Comparison of ENCODE assay signal across 7 mouse cellular contexts in the genomic region with DNA sequence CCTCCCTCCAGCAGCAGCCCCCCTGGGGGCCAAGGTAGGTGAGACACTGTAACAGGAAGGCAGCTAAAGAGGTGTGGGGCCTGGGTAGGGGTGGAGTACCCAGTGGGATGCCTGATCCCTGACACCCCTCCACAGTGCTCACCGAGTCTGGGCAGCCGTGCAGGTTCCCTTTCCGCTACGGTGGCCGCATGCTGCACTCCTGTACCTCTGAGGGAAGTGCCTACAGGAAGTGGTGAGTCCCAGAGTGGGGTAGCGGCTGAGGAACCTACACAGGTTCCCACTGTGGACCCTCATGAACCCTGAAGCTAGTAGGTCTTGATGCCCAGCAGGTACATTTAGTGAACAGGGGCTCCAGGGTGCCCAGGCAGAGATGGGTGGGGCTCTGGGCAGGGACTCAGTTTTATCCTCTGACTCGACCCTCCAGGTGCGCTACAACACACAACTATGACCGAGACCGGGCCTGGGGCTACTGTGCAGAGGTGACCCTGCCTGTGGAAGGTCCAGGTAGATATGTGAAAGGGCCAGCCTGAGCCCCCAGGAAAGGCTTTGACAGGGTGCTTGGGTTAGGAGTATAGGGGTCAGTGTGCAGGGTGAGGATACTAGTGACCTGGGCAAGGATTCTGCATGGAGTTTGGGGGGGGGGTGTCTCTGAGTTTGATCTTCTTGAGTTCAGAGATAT. TPM values are rescaled to one million over a fixed set of nuclear protein-coding genes. Genes with fewer than 3 reads are reported as not detected.
DNase-seq lines count a peak whose midpoint lies in the region; ATAC-seq lines count a peak whose summit lies in the region.

No protein-coding gene starts in this region.

- DNase-seq in spleen, postnatal 36 days (ENCODE audit: low spot score in 2 of 2), result peak; percentile 22 to 41
- DNase-seq in spleen, postnatal 14 days (ENCODE audit: low spot score in 2 of 2), result no peak
- DNase-seq in gastrocnemius, postnatal 25 days, result no peak
- DNase-seq in cerebellum, adult 8-10 months, result no peak
- no peak for DNase-seq in heart, adult 18-20 months

- peak; percentile 31 for ATAC-seq in hindbrain, embryonic 15.5 days (ENCODE audit: low FRiP score, low read depth)
- ATAC-seq in midbrain, embryonic 13.5 days, result peak; percentile 51

- no peaks in the 10 kb centered on the region for H3K9me3 ChIP-seq in hindbrain, embryonic 15.5 days
- no peaks in the 10 kb centered on the region for H3K9me3 ChIP-seq in midbrain, embryonic 13.5 days

- H3K4me3 ChIP-seq in hindbrain, embryonic 15.5 days, result no peak overlapping the region
- no peak overlapping the region for H3K4me3 ChIP-seq in midbrain, embryonic 13.5 days (replicated peaks)

- H3K36me3 ChIP-seq in hindbrain, embryonic 15.5 days, result no peaks in the 10 kb centered on the region
- no peaks in the 10 kb centered on the region for H3K36me3 ChIP-seq in midbrain, embryonic 13.5 days

- no peak overlapping the region for H3K9ac ChIP-seq in hindbrain, embryonic 15.5 days
- no peak overlapping the region for H3K9ac ChIP-seq in midbrain, embryonic 13.5 days (replicated peaks)

- no peaks in the 10 kb centered on the region for H3K27me3 ChIP-seq in hindbrain, embryonic 15.5 days
- no peaks in the 10 kb centered on the region for H3K27me3 ChIP-seq in midbrain, embryonic 13.5 days

- H3K4me1 ChIP-seq in hindbrain, embryonic 15.5 days (replicated peaks), result no peaks in the 10 kb centered on the region
- no peaks in the 10 kb centered on the region for H3K4me1 ChIP-seq in midbrain, embryonic 13.5 days (replicated peaks)

- 73% methylated on average over 10 of the region's 10 CpGs for WGBS in hindbrain, embryonic 15.5 days
- 77% methylated on average over 10 of the region's 10 CpGs for WGBS in midbrain, embryonic 13.5 days

- H3K27ac ChIP-seq in hindbrain, embryonic 15.5 days (replicated peaks), result no peak overlapping the region
- H3K27ac ChIP-seq in midbrain, embryonic 13.5 days, result no peak overlapping the region

- H3K4me2 ChIP-seq in hindbrain, embryonic 15.5 days, result no peak overlapping the region
- H3K4me2 ChIP-seq in midbrain, embryonic 13.5 days (replicated peaks), result no peak overlapping the region

RNA-seq across cellular contexts. Expression of a gene that starts 1.3 kb away (rescaled TPM):
- 0.34 and 0.70 TPM in 2 replicates for polyA plus RNA-seq in hindbrain, embryonic 15.5 days (2015; fragmentation: Nextera tagmentation; extraction: Ambion mirVana)
- polyA plus RNA-seq in midbrain, embryonic 13.5 days (2015; fragmentation: Nextera tagmentation; extraction: Ambion mirVana), result 1.0 and 1.2 TPM in 2 replicates
- total RNA-seq in gastrocnemius, postnatal 25 days (2021), result under 1 TPM in 1 of 2 experiments, not detected in 1; 0.46 TPM
- total RNA-seq in heart, adult 18-20 months (2021), result under 1 TPM; 0.20 to 0.64 TPM

RNA-seq across cellular contexts. Expression of a gene that starts 14.0 kb away (rescaled TPM):
- 8.7 and 11.6 TPM in 2 replicates for polyA plus RNA-seq in hindbrain, embryonic 15.5 days (2015; fragmentation: Nextera tagmentation; extraction: Ambion mirVana)
- 2.2 and 3.4 TPM in 2 replicates for polyA plus RNA-seq in midbrain, embryonic 13.5 days (2015; fragmentation: Nextera tagmentation; extraction: Ambion mirVana)
- total RNA-seq in gastrocnemius, postnatal 25 days (2021), result 10 to 100 TPM; 19.9 to 29.3 TPM
- total RNA-seq in heart, adult 18-20 months (2021), result 10 to 100 TPM; 33.2 to 35.2 TPM

Comparison
In these comparisons a context has a peak if more than half of its experiments do, and no peak if none do; other contexts are left out.
1. DNase-seq: peak in spleen, postnatal 36 days (2 of 2); none in spleen, postnatal 14 days (0 of 2), gastrocnemius, postnatal 25 days (single experiment), cerebellum, adult 8-10 months (single experiment) and heart, adult 18-20 months (0 of 2).